Mouse (Mus musculus) midbrain, embryonic 13.5 days (tissue): ENCODE results near the gene Arl6. TPM values are rescaled to one million over a fixed set of nuclear protein-coding genes. Genes with fewer than 3 reads are reported as not detected.

Experiments used
- ATAC-seq: fragments of 200-750 bp; cut with Nextera tagmentation; 2 replicates; pipeline ENCODE4 v1.8.0; 2017; ENCODE audit warnings: mild to moderate bottlenecking, moderate TSS enrichment, moderate library complexity
- H3K27ac ChIP-seq: fragments of 300-500 bp; sonication (generic); 2 replicates; pipeline ENCODE4 v1.5.1; 2015; ENCODE audit warnings: inconsistent platforms, mild to moderate bottlenecking, moderate library complexity
- H3K27me3 ChIP-seq: fragments of 300-500 bp; sonication (generic); 2 replicates; pipeline ENCODE4 v1.6.1; 2015; ENCODE audit warnings: mild to moderate bottlenecking, inconsistent platforms
- H3K36me3 ChIP-seq: fragments of 300-500 bp; sonication (generic); 2 replicates; pipeline ENCODE4 v1.6.1; 2015; ENCODE audit warnings: mild to moderate bottlenecking, inconsistent platforms
- H3K4me1 ChIP-seq: fragments of 300-500 bp; sonication (generic); replicated peaks from 2 replicates; pipeline ENCODE4 v1.6.1; 2015; ENCODE audit warnings: inconsistent platforms
- H3K4me2 ChIP-seq: fragments of 300-500 bp; sonication (generic); replicated peaks from 2 replicates; pipeline ENCODE4 v1.6.1; 2015; ENCODE audit warnings: moderate library complexity, mild to moderate bottlenecking, inconsistent platforms
- H3K4me3 ChIP-seq: fragments of 300-500 bp; sonication (generic); replicated peaks from 2 replicates; pipeline ENCODE4 v1.5.1; 2015; ENCODE audit warnings: mild to moderate bottlenecking, inconsistent platforms
- H3K9ac ChIP-seq: fragments of 300-500 bp; sonication (generic); replicated peaks from 2 replicates; pipeline ENCODE4 v1.6.1; 2015; ENCODE audit warnings: mild to moderate bottlenecking, inconsistent platforms
- H3K9me3 ChIP-seq: fragments of 300-500 bp; sonication (generic); 2 replicates; pipeline ENCODE4 v1.6.1; 2016; ENCODE audit warnings: mild to moderate bottlenecking, inconsistent platforms
- WGBS: fragments of 180-500 bp; shearing (Covaris S2); methylation state at CpG from one replicate; pipeline ENCODE4 v1.1.7; 2015; 5-methylcytosine and 5-hydroxymethylcytosine counted together
- polyA plus RNA-seq: library from polyadenylated mRNA; unstranded; fragments of >200 nt; fragmentation: Nextera tagmentation; extraction: Ambion mirVana; gene quantifications from 2 replicates; pipeline ENCODE4 v1.2.1, GENCODE M21; 2015

The Arl6 gene
- polyA plus RNA-seq, 1 experiment from 2014 or later = 49.7 TPM

DNA sequence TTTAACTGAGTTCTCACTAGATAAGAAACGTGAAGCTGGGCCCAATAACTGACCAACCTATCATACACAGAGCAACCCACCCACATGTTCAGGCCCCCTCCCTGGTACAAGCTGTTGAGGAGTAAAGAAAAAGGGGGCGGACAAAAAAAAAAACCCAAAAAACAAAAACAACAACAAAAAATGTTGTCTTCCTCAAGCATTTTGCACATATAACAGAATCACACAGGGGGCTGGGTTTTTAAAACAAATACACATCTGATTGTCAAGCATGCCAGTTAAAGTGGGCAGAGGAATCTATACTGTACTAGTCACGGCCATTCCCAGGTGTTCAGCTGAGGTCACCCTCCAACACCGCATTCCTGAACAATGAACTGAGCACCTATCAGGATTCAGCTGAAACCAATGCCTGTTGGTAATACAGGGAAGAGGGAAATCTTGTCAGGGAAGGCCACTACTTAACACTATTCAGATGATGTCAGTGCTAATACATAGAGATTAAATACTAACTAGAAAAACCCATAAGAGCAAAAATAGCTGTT, 53.4 kb downstream of the Arl6 start:
- no peak for ATAC-seq
- Histone ChIP-seq H3K4me3 (no peak overlapping the region), H3K27ac (no peak overlapping the region), H3K9ac (no peak overlapping the region), H3K36me3 (no peaks in the 10 kb centered on the region), H3K4me1 (no peaks in the 10 kb centered on the region), H3K27me3 (no peaks in the 10 kb centered on the region), H3K4me2 (no peak overlapping the region), H3K9me3 (no peaks in the 10 kb centered on the region)
- WGBS = 89% methylated on average over 4 of the region's 4 CpGs

DNA sequence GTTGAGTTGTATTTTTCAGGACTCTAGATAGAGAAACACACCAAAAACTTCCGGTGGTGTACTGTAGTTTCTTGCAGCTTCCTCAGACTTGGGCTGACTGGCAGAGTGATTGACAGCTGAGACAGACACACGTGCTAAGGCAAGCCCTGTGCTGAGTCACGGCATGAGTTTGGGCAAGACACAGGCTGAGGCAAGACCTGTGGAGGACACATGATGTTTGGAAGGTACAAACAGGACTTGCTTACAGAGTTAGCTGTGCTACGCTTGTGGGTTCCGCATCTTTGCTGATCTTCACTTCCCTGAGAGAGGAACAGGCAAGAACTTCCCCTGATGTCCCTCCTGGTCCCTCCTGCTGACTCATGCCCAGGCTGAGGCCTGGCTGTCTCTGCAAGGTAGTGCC, 55.7 kb downstream of the Arl6 start:
- ATAC-seq = no peak
- 85% methylated on average over 5 of the region's 5 CpGs for WGBS

DNA sequence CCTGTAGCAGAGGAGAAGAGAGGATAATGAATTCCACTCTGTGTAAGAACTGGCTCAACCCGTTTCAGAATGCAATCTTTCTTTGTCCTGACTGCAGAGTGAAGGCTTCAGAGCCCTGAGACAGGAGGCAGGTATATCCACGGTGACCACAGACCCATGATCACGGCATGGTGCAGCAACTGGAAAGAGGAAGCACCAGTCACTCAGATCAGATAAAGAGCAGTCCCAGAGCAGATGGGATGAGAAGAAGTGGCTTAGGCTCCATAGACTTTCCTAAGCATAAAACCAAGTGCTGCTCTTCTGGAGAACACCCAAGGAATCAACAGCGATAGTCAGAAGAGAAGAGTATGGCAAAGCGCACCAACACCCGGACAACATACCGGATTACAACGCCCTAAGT, 60.0 kb downstream of the Arl6 start:
- H3K27me3 ChIP-seq = no peaks in the 10 kb centered on the region
- H3K4me3 ChIP-seq = no peak overlapping the region
- H3K4me1 ChIP-seq = no peaks in the 10 kb centered on the region
- ATAC-seq = no peak
- no peak overlapping the region for H3K9ac ChIP-seq
- no peak overlapping the region for H3K27ac ChIP-seq
- no peaks in the 10 kb centered on the region for H3K36me3 ChIP-seq
- no peaks in the 10 kb centered on the region for H3K9me3 ChIP-seq
- WGBS = 88% methylated on average over 8 of the region's 8 CpGs
- no peak overlapping the region for H3K4me2 ChIP-seq

More for the DNA sequence above, 55.7 kb downstream of the Arl6 start:
- H3K4me1 ChIP-seq = no peaks in the 10 kb centered on the region
- no peak overlapping the region for H3K27ac ChIP-seq
- H3K9ac ChIP-seq = no peak overlapping the region
- H3K4me3 ChIP-seq = no peak overlapping the region
- no peaks in the 10 kb centered on the region for H3K27me3 ChIP-seq
- no peaks in the 10 kb centered on the region for H3K9me3 ChIP-seq
- no peak overlapping the region for H3K4me2 ChIP-seq
- no peaks in the 10 kb centered on the region for H3K36me3 ChIP-seq

DNA sequence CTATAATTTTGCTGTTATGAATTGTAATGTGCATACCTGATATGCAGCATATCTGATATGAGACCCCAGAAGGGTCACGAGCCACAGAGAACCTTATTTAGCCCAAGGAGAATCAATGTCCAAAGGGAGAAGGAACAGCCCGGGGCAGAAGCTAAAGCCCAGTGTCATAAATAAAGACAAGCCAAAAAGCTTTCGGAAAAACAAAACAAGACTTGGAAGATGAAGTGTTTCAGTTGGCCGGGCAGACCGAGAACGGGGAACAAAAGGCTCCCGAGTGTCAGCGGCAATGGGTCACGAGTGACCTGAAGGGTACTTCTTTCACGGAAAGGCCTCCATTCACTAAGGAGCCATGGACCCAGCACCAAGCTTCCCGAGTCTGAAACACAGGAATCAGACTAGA, 65.2 kb downstream of the Arl6 start:
- Histone ChIP-seq H3K36me3 (no peaks in the 10 kb centered on the region), H3K9ac (no peak overlapping the region), H3K27me3 (no peaks in the 10 kb centered on the region), H3K27ac (no peak overlapping the region), H3K4me3 (no peak overlapping the region), H3K4me1 (no peaks in the 10 kb centered on the region), H3K4me2 (no peak overlapping the region), H3K9me3 (no peaks in the 10 kb centered on the region)
- ATAC-seq = no peak
- WGBS = 77% methylated on average over 11 of the region's 11 CpGs

DNA sequence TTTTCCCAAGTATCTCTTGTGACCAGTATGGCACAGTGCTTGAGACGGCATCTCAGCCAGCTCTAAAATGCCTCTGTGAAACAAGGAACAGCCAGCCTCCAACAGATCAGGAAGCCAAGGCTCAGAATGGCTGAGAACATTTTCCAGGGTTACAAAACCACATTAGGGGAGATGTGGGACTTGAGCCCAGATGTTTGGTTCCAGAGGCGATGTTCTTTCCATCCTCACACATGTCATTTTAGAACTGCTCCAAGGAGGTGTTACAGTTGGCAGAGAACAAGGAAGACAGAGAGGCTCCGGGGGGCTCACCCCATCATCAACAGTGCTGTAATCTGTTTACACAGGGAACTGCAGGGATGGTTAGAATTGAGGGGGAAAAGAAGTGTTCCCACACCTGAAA, 66.5 kb downstream of the Arl6 start:
- H3K27ac ChIP-seq = no peak overlapping the region
- 92% methylated on average over 3 of the region's 3 CpGs for WGBS
- H3K9me3 ChIP-seq = no peaks in the 10 kb centered on the region
- no peaks in the 10 kb centered on the region for H3K4me1 ChIP-seq
- no peaks in the 10 kb centered on the region for H3K27me3 ChIP-seq
- no peak for ATAC-seq
- no peak overlapping the region for H3K4me2 ChIP-seq
- no peak overlapping the region for H3K9ac ChIP-seq
- H3K4me3 ChIP-seq = no peak overlapping the region
- no peaks in the 10 kb centered on the region for H3K36me3 ChIP-seq

DNA sequence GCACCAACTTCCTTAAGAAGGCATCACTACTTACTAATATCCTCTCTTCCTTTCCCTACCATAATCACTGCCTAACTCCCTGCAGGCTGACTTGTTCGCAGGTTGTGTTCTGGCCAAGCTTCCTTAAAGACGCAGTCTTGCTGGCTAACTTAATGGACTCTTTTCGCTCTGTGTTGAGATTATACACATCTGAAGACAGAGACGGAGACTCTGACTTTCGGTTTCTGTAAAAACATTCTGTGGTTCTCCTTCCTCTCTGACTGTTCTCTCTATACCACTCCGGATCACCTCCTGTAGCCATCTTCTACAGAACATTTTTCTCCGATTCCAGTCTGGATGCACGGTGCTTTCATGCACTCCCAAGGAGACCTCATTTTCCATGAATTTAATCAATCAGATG, 68.4 kb downstream of the Arl6 start:
- H3K27me3 ChIP-seq = no peaks in the 10 kb centered on the region
- no peak for ATAC-seq
- H3K4me1 ChIP-seq = no peaks in the 10 kb centered on the region
- no peak overlapping the region for H3K4me3 ChIP-seq
- no peaks in the 10 kb centered on the region for H3K36me3 ChIP-seq
- no peaks in the 10 kb centered on the region for H3K9me3 ChIP-seq
- H3K27ac ChIP-seq = no peak overlapping the region
- H3K4me2 ChIP-seq = no peak overlapping the region
- H3K9ac ChIP-seq = no peak overlapping the region
- WGBS = 95% methylated on average over 8 of the region's 8 CpGs

DNA sequence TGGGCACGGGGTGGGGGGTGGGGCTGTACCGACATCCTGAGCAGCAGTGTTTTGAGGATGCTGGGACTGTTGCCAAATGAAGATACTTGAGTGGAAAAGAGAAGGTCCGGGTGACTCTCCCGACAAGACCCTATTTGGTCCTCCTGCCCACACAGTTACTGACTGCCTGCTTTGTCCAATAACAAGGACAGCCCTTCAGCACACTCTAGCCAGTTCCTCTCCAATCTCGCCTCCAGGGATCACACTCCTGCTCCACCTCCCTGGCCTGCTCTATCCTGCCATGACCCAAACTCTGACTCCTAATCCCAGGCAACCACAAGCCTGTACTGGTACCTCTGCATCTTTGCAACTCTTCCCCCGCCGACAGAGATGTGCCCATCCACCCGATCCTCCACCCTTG, 69.4 kb downstream of the Arl6 start:
- Histone ChIP-seq H3K9me3 (no peaks in the 10 kb centered on the region), H3K9ac (no peak overlapping the region), H3K4me1 (no peaks in the 10 kb centered on the region), H3K27ac (no peak overlapping the region), H3K4me3 (no peak overlapping the region), H3K36me3 (no peaks in the 10 kb centered on the region), H3K27me3 (no peaks in the 10 kb centered on the region), H3K4me2 (no peak overlapping the region)
- 81% methylated on average over 8 of the region's 8 CpGs for WGBS
- no peak for ATAC-seq

DNA sequence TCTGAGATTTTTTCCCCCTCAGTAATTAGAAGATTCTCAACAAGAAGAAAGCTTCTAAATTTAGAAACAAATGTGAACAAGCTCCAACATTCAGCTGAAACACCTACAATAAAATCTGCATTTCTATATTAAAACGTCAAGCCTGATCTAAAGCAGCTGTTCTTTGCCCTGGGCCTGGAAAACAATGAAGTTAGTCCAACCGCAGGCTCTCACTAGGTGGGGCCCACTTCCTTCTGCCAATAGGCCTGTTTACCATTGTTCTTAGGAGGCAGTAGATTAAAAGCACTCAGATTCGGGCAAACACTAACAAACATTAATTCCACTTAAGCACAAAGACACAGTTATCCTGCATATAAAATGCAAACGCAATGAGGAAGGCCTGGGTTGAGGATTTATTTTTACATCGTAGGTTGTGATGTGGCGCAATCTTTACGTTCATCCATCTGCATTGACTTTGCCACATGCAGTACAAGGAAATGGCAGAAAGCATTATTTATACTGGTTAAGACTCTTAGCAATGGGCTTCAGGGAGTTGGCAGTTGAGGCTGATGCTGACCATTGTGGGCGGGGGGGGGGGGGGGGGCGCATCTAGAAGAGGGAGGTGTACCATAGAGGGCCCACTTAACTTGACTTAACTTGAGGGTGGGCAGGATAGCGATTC, 71.3 kb downstream of the Arl6 start:
- Histone ChIP-seq H3K36me3 (no peaks in the 10 kb centered on the region), H3K9me3 (no peaks in the 10 kb centered on the region), H3K4me2 (no peak overlapping the region), H3K9ac (no peak overlapping the region), H3K27me3 (no peaks in the 10 kb centered on the region), H3K4me1 (no peaks in the 10 kb centered on the region), H3K4me3 (no peak overlapping the region), H3K27ac (no peak overlapping the region)
- 56% methylated on average over 9 of the region's 10 CpGs for WGBS
- ATAC-seq = no peak

DNA sequence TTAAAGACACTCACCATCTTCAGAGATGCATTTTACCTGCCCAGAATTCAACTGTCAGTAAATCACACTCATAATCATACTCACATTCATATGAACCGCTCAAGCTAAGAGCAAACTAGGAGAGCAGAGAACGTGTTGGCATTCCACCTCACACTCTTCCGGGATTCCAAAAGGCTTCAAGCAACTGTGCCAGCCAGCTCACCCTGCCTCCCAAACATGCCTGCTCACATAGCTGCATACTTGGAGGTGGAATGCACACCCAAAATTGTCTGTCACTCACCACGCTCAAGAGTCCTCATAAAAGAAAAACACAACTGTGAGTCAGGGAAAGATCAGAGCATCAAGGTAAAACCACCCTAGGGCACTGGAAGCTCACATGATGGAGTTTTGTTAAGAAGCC, 72.8 kb downstream of the Arl6 start:
- 96% methylated on average over 4 of the region's 4 CpGs for WGBS
- H3K9me3 ChIP-seq = no peaks in the 10 kb centered on the region

DNA sequence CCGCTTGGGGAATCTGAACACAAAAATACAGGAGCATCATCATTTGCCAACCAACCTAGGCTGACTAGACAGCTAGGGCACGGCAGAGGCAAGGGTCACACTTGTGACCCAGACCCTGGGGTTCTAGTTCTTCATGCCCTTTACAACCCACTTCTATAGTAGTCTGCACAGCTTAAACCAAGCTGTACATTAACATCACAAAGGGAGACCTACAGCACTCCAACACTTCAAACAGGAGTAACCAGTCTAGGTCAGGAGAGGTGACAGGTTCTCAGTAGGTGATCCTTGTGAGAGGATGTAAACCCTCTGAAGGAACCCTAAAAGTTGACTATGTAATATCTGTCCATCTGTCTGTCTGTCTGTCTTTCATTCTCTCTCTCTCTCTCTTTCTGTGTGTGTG, 73.6 kb downstream of the Arl6 start:
- 64% methylated on average over 2 of the region's 2 CpGs for WGBS
- no peaks in the 10 kb centered on the region for H3K36me3 ChIP-seq
- ATAC-seq = no peak
- no peaks in the 10 kb centered on the region for H3K27me3 ChIP-seq
- H3K4me3 ChIP-seq = no peak overlapping the region
- no peak overlapping the region for H3K4me2 ChIP-seq
- no peak overlapping the region for H3K9ac ChIP-seq
- H3K4me1 ChIP-seq = no peaks in the 10 kb centered on the region
- no peak overlapping the region for H3K27ac ChIP-seq
- H3K9me3 ChIP-seq = no peaks in the 10 kb centered on the region

More for the DNA sequence above, 72.8 kb downstream of the Arl6 start:
- H3K27ac ChIP-seq = no peak overlapping the region
- no peaks in the 10 kb centered on the region for H3K4me1 ChIP-seq
- H3K4me3 ChIP-seq = no peak overlapping the region
- H3K9ac ChIP-seq = no peak overlapping the region
- no peak overlapping the region for H3K4me2 ChIP-seq
- no peaks in the 10 kb centered on the region for H3K27me3 ChIP-seq
- no peaks in the 10 kb centered on the region for H3K36me3 ChIP-seq
- ATAC-seq = no peak

DNA sequence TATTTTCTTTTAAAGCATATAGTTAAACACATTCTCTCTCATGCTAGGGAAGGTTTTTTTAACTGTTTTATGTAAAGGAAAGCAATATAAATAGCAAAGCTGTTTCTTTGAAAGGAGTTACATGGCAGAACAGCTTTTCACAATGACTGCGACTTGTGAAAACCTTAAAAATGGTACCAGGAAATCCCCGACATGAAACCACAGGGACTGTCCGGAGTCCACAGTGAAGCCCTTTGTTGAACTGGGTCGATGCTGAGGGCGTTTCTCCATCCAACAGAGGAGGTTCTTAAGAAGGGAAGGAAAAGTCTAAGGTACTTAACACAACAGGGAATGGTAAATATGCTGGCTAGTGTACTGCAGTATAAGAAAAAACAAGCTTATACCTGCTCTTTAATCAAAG, 75.2 kb downstream of the Arl6 start:
- H3K9ac ChIP-seq = no peak overlapping the region
- H3K4me1 ChIP-seq = no peaks in the 10 kb centered on the region
- no peak overlapping the region for H3K27ac ChIP-seq
- no peaks in the 10 kb centered on the region for H3K9me3 ChIP-seq
- 84% methylated on average over 5 of the region's 5 CpGs for WGBS
- no peaks in the 10 kb centered on the region for H3K27me3 ChIP-seq
- no peak overlapping the region for H3K4me2 ChIP-seq
- H3K36me3 ChIP-seq = no peaks in the 10 kb centered on the region
- ATAC-seq = no peak
- no peak overlapping the region for H3K4me3 ChIP-seq
